Mouse (Mus musculus) induced T-regulatory cell, adult 2 months (primary cell): ENCODE data around the gene Kcnj1.

Experiments used
- DNase-seq: peaks from one replicate; pipeline ENCODE4 v3.0.0-alpha.2; 2012; ENCODE audit warnings: low read depth

The Kcnj1 gene

GRCm38 (mm10) chr9:32400212-32400611 is 27.9 kb downstream of the Kcnj1 start:
- DNase-seq, result no peak

- DNase-seq, result no peak
These were observed 28.4 kb downstream of the Kcnj1 start for GRCm38 (mm10) chr9:32400662-32401161.

GRCm38 (mm10) chr9:32405191-32405925 is 33.1 kb downstream of the Kcnj1 start:
- DNase-seq, result peak; percentile 79

GRCm38 (mm10) chr9:32408730-32409059 is 36.4 kb downstream of the Kcnj1 start:
- DNase-seq, result no peak

GRCm38 (mm10) chr9:32409060-32409961 is 37.0 kb downstream of the Kcnj1 start:
- DNase-seq, result no peak

GRCm38 (mm10) chr9:32410671-32411070 is 38.4 kb downstream of the Kcnj1 start:
- DNase-seq, result no peak

- DNase-seq, result no peak
These were observed 39.2 kb downstream of the Kcnj1 start for GRCm38 (mm10) chr9:32411507-32411906.

GRCm38 (mm10) chr9:32412836-32413580 is 40.7 kb downstream of the Kcnj1 start:
- DNase-seq, result no peak

- no peak for DNase-seq
These were observed 42.7 kb downstream of the Kcnj1 start for GRCm38 (mm10) chr9:32414956-32415355.

GRCm38 (mm10) chr9:32415952-32416351 is 43.7 kb downstream of the Kcnj1 start:
- no peak for DNase-seq

- no peak for DNase-seq
These were observed 45.3 kb downstream of the Kcnj1 start for GRCm38 (mm10) chr9:32417466-32418116.

- DNase-seq, result no peak
These were observed 48.4 kb downstream of the Kcnj1 start for GRCm38 (mm10) chr9:32420711-32421110.

- no peak for DNase-seq
These were observed 53.0 kb downstream of the Kcnj1 start for GRCm38 (mm10) chr9:32425321-32425720.

- no peak for DNase-seq
These were observed 58.8 kb downstream of the Kcnj1 start for GRCm38 (mm10) chr9:32431061-32431460.

GRCm38 (mm10) chr9:32434241-32435213 is 62.2 kb downstream of the Kcnj1 start:
- no peak for DNase-seq

- no peak for DNase-seq
These were observed 70.8 kb downstream of the Kcnj1 start for GRCm38 (mm10) chr9:32443115-32443514.

GRCm38 (mm10) chr9:32443817-32444216 is 71.5 kb downstream of the Kcnj1 start:
- DNase-seq, result no peak

- DNase-seq, result no peak
These were observed 72.3 kb downstream of the Kcnj1 start for GRCm38 (mm10) chr9:32444453-32445201.

GRCm38 (mm10) chr9:32445789-32446188 is 73.5 kb downstream of the Kcnj1 start:
- DNase-seq, result peak; percentile 69

GRCm38 (mm10) chr9:32448766-32449165 is 76.5 kb downstream of the Kcnj1 start:
- DNase-seq, result no peak
